Mouse (Mus musculus): ENCODE measurements around the gene Tssk6. TPM values are rescaled to one million over a fixed set of nuclear protein-coding genes. Genes with fewer than 3 reads are reported as not detected.
A peak's percentile ranks its signal among the peaks of the same experiment; 100 is the strongest.
"Not testable (repeated sequence)": the region's sequence is repeated elsewhere in the genome, so short reads cannot be mapped to it uniquely, and the experiment has no call there.

The Tssk6 gene
- total RNA-seq, 2 experiments from 2014 or later: 0.73 to 0.76 TPM

DNA sequence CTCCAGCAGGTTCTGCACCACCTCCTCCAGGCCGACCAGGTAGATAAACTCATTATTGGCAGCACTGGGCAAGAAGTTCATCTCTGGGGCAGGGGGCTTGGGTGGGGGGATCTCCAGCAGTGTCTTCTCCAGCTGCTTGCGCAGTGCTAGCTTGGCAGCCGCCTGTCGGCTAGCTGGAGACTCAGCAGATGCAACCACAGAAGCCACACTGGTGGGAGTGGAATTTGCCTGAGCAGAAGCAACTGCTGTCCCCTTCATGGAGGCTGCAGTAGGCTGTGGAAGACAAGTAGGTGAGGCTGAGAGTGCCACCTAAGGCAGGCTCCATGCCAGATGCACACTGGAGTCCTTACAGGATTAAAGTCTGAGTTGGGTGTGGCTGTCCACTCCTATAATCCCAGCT lies 12.5 kb downstream of the Tssk6 start:
- DNase-seq (ENCODE audit: low spot score in 2 of 2): no peak

GRCm38 (mm10) chr8:69915748-69916147 lies 13.8 kb downstream of the Tssk6 start:
- no peak for DNase-seq (ENCODE audit: low spot score in 2 of 2)

- DNase-seq (ENCODE audit: low spot score in 2 of 2): no peak
Observed at GRCm38 (mm10) chr8:69918506-69918905, 16.5 kb downstream of the Tssk6 start.

GRCm38 (mm10) chr8:69919010-69919409 lies 17.0 kb downstream of the Tssk6 start:
- peak in 1 of 2 experiments; percentile 64 for DNase-seq (ENCODE audit: low spot score in 2 of 2)

- no peak for DNase-seq (ENCODE audit: low spot score in 2 of 2)
Observed at GRCm38 (mm10) chr8:69919876-69920662, 18.1 kb downstream of the Tssk6 start.

GRCm38 (mm10) chr8:69921141-69921540 lies 19.2 kb downstream of the Tssk6 start:
- DNase-seq (ENCODE audit: low spot score in 2 of 2): no peak

DNA sequence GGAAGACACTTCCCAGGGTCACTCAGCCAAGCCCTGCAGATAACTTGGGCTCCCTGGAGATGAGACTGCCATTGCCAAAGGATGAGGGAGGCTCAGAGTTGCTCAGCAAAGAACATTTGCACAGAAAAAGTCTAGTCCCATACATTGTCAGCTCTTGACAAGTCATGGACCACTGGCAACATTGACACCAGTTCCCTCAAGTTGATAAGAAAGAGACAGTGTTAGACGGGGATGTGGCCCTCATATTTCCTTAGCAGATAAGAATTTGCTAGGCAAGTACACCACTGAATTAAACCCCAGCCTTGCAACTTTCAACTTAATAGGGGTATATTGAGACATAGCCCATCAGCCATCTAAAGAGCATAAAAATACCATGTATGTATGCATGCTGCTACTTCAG lies 22.0 kb downstream of the Tssk6 start:
- DNase-seq (ENCODE audit: low spot score in 2 of 2): no peak

GRCm38 (mm10) chr8:69926901-69927300 lies 24.9 kb downstream of the Tssk6 start:
- DNase-seq (ENCODE audit: low spot score in 2 of 2): no peak

DNA sequence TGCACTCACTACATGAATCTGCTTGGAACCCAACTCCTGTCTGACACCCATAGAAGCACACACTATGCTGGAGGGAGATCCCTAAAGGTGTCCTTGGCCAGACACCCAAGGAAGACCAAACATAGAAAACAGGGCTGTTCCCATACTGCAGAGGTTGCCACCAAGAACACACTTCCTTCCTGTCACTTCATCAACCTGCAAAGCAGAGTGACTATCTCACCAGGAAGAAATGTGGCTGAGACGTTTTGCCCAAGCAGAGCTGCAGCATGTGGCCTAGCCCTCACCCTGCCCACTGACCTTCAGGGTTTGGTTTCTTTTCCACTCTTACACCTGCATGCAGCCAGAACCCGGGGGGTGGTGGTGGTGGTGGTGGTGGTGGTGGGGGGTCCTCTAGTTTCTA lies 31.8 kb downstream of the Tssk6 start:
- DNase-seq (ENCODE audit: low spot score in 2 of 2): no peak

DNA sequence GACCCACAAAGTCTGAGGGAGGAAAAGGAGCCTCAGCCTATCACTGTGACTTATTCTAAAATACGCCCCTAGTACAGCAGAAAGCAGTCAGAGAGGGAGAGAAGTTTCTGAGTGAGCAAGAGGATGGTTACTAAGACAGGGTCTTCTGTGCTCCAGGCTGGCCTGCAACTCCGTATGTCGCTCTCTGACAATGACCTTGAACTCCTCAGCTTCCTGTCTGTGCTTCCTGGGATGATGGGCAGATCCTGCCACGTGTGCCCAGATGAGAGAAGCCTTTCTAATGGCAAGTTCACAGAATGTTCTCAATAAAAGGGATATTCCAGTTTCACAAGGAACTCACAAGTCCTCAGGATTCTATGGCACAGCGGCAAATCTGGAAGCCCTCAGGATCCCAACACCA lies 32.6 kb downstream of the Tssk6 start:
- no peak for DNase-seq (ENCODE audit: low spot score in 2 of 2)

DNA sequence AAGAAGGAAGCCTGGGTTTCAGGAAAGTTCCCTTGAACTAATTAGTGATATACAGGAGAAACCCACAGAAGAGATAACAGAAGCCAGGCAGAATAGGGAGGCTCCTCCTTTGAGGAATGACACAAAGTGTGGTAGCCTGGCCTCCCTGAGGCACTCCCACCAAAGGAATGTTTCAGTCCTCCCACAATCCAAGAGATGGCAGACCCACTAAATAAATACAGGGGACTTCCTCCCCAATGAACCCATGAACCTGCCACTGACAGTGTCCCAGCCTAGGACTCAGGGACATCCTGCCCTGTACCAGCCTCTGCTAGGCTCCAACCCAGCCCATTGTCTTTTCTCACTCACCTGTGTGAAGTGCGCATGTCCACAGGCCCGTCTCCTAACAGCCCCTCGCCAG lies 33.4 kb downstream of the Tssk6 start:
- DNase-seq (ENCODE audit: low spot score in 2 of 2): no peak

DNA sequence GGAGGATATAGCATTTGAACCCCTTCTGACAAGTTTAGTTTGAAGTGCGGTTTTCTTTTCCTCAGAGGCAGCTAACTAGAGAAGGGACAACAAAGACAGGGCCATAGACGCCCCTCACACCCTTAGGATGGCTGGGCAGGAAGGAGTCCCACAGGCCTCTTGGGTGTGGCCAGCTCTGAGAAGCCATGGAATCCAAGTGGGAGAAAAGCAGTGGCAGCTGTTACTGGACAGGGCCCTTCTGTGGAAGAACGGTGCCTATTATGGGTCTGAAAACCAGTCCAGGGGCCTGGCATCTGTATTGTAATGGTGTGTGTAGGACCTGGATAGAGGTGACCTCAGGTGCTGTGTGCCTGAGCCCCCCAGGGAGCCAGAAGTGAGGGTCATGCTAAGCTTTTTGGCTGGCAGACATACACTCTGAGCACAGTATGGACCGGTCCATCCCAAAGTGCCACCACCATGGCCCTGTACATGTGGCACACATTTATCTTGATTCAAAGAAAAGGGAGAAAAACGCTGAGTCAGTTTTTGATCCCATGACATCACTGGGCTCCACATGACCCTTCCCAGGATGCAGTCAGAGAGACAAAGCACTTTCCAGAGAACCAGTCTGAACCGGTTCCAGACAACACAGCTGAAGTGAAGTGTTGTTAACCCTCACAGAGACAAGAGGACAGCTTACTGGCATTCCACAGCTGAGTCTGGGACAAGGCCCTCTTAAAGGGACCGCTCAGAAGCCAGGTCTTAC lies 34.2 kb downstream of the Tssk6 start:
- DNase-seq (ENCODE audit: low spot score in 2 of 2): no peak

DNA sequence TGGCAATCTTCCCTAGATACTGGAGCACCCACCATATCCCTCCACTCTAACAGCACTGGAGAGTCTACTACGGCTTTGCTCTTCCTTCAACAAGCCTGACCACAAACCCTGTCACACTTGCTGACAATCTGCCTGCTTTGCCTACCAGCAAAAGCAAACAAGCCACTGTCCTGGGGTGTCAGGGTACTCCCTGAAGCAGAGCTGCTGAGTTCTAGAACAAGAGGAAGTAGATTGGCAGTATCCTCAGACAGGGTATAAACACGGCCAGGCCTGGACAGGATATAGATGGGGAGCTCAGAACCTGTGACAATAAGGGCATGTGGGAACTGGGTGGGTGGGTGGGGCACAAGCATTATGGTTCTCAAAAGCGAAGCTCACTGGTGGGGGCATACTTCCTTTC lies 35.5 kb downstream of the Tssk6 start:
- no peak for DNase-seq (ENCODE audit: low spot score in 2 of 2)

- no peak for DNase-seq (ENCODE audit: low spot score in 2 of 2)
Observed at GRCm38 (mm10) chr8:69938245-69938982, 36.4 kb downstream of the Tssk6 start.

DNA sequence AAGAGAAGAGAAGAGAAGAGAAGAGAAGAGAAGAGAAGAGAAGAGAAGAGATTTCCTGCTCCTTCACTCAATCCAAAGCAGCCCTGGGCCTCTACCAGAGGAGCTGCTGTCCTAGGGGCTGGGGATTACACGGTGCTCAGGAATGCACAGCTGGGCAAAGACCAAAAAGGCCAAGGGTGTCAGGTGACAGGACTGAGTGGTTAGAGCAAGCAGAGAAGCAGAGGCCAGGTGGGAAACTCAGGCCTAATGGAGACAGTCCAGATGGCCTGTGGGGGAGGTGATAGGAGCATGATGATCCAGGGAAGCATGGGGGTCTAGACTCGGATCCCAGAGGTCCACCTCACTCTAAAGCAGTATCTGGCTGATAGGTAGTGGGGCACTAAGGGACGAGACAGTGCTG lies 37.6 kb downstream of the Tssk6 start:
- DNase-seq (ENCODE audit: low spot score in 2 of 2): no peak

DNA sequence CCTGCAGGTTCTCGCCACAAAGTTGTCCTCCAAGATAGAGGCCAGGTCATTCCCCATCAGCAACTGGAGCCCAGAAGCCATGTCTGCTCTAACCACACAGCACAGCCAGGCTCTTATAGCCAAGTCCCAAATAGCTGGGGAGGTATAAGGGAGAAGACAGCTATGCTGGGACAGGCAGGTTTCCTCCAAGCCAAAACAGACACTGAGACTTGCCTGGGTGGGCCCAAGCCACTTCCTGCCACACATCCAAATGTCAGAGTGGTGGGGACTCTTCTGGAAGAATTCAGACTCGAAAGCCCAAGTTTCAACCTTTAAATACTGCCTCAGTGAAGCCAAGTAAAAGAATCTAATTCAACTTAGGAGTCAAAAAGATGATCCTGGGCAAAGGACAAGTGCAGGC lies 38.4 kb downstream of the Tssk6 start:
- DNase-seq (ENCODE audit: low spot score in 2 of 2): no peak

DNA sequence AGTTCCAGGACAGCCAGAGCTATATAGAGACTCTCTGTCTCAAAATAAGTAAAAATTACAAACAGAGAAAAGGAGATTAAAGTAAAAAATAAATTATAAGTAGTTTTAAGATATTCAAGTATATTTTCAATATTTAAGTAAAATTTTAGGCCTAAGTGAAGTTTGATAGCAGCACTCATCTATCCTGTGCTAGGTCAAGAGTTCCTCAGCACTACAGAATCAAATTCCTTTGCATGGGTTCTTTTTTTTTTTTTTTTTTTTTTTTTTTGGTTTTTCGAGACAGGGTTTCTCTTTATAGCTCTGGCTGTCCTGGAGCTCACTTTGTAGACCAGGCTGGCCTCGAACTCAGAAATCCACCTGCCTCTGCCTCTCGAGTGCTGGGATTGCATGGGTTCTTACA lies 40.5 kb downstream of the Tssk6 start:
- DNase-seq (ENCODE audit: low spot score in 2 of 2): not testable (repeated sequence)

- DNase-seq (ENCODE audit: low spot score in 2 of 2): no peak
Observed at GRCm38 (mm10) chr8:69950300-69950699, 48.3 kb downstream of the Tssk6 start.
